Mouse (Mus musculus): ENCODE data around the gene Rnf216.

- no peak for TF ChIP-seq CTCF (IDR thresholded peaks at IDR 0.05; ENCODE audit: borderline replicate concordance, control insufficient read depth, extremely low read depth, insufficient read depth, low read length, poor library complexity)
- no peak for TF ChIP-seq POLR2A (IDR thresholded peaks at IDR 0.05; ENCODE audit: control insufficient read depth, extremely low read depth, insufficient read depth, low read length, poor library complexity)
These were observed 19.9 kb downstream of the Rnf216 start for GRCm38 (mm10) chr5:143092891-143093290.
